Mouse (Mus musculus): ENCODE measurements around the gene Polr2f. TPM values are rescaled to one million over a fixed set of nuclear protein-coding genes. Genes with fewer than 3 reads are reported as not detected.

Polr2f gene
- polyA plus RNA-seq, 1 experiment from 2014 or later, result 398 TPM

GRCm38 (mm10) chr15:79124331-79124875 lies 16.4 kb upstream of the Polr2f start:
- Histone ChIP-seq H3K9me3 (ENCODE audit: control insufficient read depth, low read length) (no peaks in the 10 kb centered on the region), H3K9ac (ENCODE audit: low read length) (no peak overlapping the region), H3K27ac (ENCODE audit: low read depth) (no peak overlapping the region), H3K27me3 (replicated peaks; ENCODE audit: control insufficient read depth, insufficient read depth, low read length) (no peaks in the 10 kb centered on the region), H3K4me1 (replicated peaks; ENCODE audit: control insufficient read depth, insufficient read depth, low read length) (no peaks in the 10 kb centered on the region), H3K4me2 (ENCODE audit: low read length) (no peak overlapping the region), H3K36me3 (ENCODE audit: control insufficient read depth, insufficient read depth, low read length) (peaks cover 80% of the 10 kb centered on the region), H3K4me3 (ENCODE audit: low read depth, low read length) (no peak overlapping the region)
- 85% methylated on average over 10 of the region's 10 CpGs for WGBS
- DNase-seq (ENCODE audit: low spot score) (no peak), ATAC-seq (replicated peaks; ENCODE audit: low FRiP score, low TSS enrichment, low read depth) (no peak)

- WGBS, result 81% methylated on average over 13 of the region's 13 CpGs
- Histone ChIP-seq H3K9me3 (ENCODE audit: control insufficient read depth, low read length) (no peaks in the 10 kb centered on the region), H3K27me3 (replicated peaks; ENCODE audit: control insufficient read depth, insufficient read depth, low read length) (no peaks in the 10 kb centered on the region), H3K4me3 (ENCODE audit: low read depth, low read length) (no peak overlapping the region), H3K9ac (ENCODE audit: low read length) (no peak overlapping the region), H3K4me1 (replicated peaks; ENCODE audit: control insufficient read depth, insufficient read depth, low read length) (no peaks in the 10 kb centered on the region), H3K36me3 (ENCODE audit: control insufficient read depth, insufficient read depth, low read length) (peaks cover 80% of the 10 kb centered on the region), H3K4me2 (ENCODE audit: low read length) (no peak overlapping the region), H3K27ac (ENCODE audit: low read depth) (no peak overlapping the region)
- ATAC-seq (replicated peaks; ENCODE audit: low FRiP score, low TSS enrichment, low read depth) (no peak), DNase-seq (ENCODE audit: low spot score) (no peak)
These were observed 14.4 kb upstream of the Polr2f start for GRCm38 (mm10) chr15:79126217-79126932.

GRCm38 (mm10) chr15:79127101-79127500 lies 13.7 kb upstream of the Polr2f start:
- no peak for DNase-seq (ENCODE audit: low spot score)
- no peak overlapping the region for H3K27ac ChIP-seq (ENCODE audit: low read depth)
- 92% methylated on average over 12 of the region's 12 CpGs for WGBS
- H3K4me3 ChIP-seq (ENCODE audit: low read depth, low read length), result no peak overlapping the region
- H3K4me1 ChIP-seq (replicated peaks; ENCODE audit: control insufficient read depth, insufficient read depth, low read length), result no peaks in the 10 kb centered on the region
- no peak for ATAC-seq (replicated peaks; ENCODE audit: low FRiP score, low TSS enrichment, low read depth)
- H3K27me3 ChIP-seq (replicated peaks; ENCODE audit: control insufficient read depth, insufficient read depth, low read length), result no peaks in the 10 kb centered on the region
- no peaks in the 10 kb centered on the region for H3K9me3 ChIP-seq (ENCODE audit: control insufficient read depth, low read length)
- H3K36me3 ChIP-seq (ENCODE audit: control insufficient read depth, insufficient read depth, low read length), result peaks cover 80% of the 10 kb centered on the region
- no peak overlapping the region for H3K9ac ChIP-seq (ENCODE audit: low read length)
- H3K4me2 ChIP-seq (ENCODE audit: low read length), result no peak overlapping the region

GRCm38 (mm10) chr15:79128208-79128607 lies 12.6 kb upstream of the Polr2f start:
- Histone ChIP-seq H3K27me3 (replicated peaks; ENCODE audit: control insufficient read depth, insufficient read depth, low read length) (no peaks in the 10 kb centered on the region), H3K27ac (ENCODE audit: low read depth) (no peak overlapping the region), H3K4me3 (ENCODE audit: low read depth, low read length) (no peak overlapping the region), H3K4me1 (replicated peaks; ENCODE audit: control insufficient read depth, insufficient read depth, low read length) (no peaks in the 10 kb centered on the region), H3K9ac (ENCODE audit: low read length) (no peak overlapping the region), H3K9me3 (ENCODE audit: control insufficient read depth, low read length) (no peaks in the 10 kb centered on the region), H3K4me2 (ENCODE audit: low read length) (no peak overlapping the region), H3K36me3 (ENCODE audit: control insufficient read depth, insufficient read depth, low read length) (peaks cover 80% of the 10 kb centered on the region)
- DNase-seq (ENCODE audit: low spot score), result no peak
- 88% methylated on average over 5 of the region's 5 CpGs for WGBS
- ATAC-seq (replicated peaks; ENCODE audit: low FRiP score, low TSS enrichment, low read depth), result no peak

GRCm38 (mm10) chr15:79129311-79129710 lies 11.5 kb upstream of the Polr2f start:
- no peak overlapping the region for H3K4me2 ChIP-seq (ENCODE audit: low read length)
- no peaks in the 10 kb centered on the region for H3K4me1 ChIP-seq (replicated peaks; ENCODE audit: control insufficient read depth, insufficient read depth, low read length)
- no peak overlapping the region for H3K4me3 ChIP-seq (ENCODE audit: low read depth, low read length)
- no peaks in the 10 kb centered on the region for H3K27me3 ChIP-seq (replicated peaks; ENCODE audit: control insufficient read depth, insufficient read depth, low read length)
- no peaks in the 10 kb centered on the region for H3K9me3 ChIP-seq (ENCODE audit: control insufficient read depth, low read length)
- ATAC-seq (replicated peaks; ENCODE audit: low FRiP score, low TSS enrichment, low read depth), result no peak
- peaks cover 84% of the 10 kb centered on the region for H3K36me3 ChIP-seq (ENCODE audit: control insufficient read depth, insufficient read depth, low read length)
- DNase-seq (ENCODE audit: low spot score), result no peak
- WGBS, result 73% methylated on average over 7 of the region's 7 CpGs
- H3K27ac ChIP-seq (ENCODE audit: low read depth), result no peak overlapping the region
- H3K9ac ChIP-seq (ENCODE audit: low read length), result no peak overlapping the region

GRCm38 (mm10) chr15:79130782-79131181 lies 10.0 kb upstream of the Polr2f start:
- H3K36me3 ChIP-seq (ENCODE audit: control insufficient read depth, insufficient read depth, low read length), result peaks cover 69% of the 10 kb centered on the region

GRCm38 (mm10) chr15:79131442-79131841 lies 9.4 kb upstream of the Polr2f start:
- 68% methylated on average over 7 of the region's 7 CpGs for WGBS
- DNase-seq (ENCODE audit: low spot score) (no peak), ATAC-seq (replicated peaks; ENCODE audit: low FRiP score, low TSS enrichment, low read depth) (no peak)
- H3K9ac ChIP-seq (ENCODE audit: low read length), result no peak overlapping the region
- H3K4me3 ChIP-seq (ENCODE audit: low read depth, low read length), result no peak overlapping the region
- no peak overlapping the region for H3K27ac ChIP-seq (ENCODE audit: low read depth)
- no peaks in the 10 kb centered on the region for H3K4me1 ChIP-seq (replicated peaks; ENCODE audit: control insufficient read depth, insufficient read depth, low read length)
- H3K4me2 ChIP-seq (ENCODE audit: low read length), result no peak overlapping the region
- H3K36me3 ChIP-seq (ENCODE audit: control insufficient read depth, insufficient read depth, low read length), result peaks cover 63% of the 10 kb centered on the region
- no peaks in the 10 kb centered on the region for H3K9me3 ChIP-seq (ENCODE audit: control insufficient read depth, low read length)
- no peaks in the 10 kb centered on the region for H3K27me3 ChIP-seq (replicated peaks; ENCODE audit: control insufficient read depth, insufficient read depth, low read length)

More at GRCm38 (mm10) chr15:79130782-79131181, 10.0 kb upstream of the Polr2f start:
- Histone ChIP-seq H3K27ac (ENCODE audit: low read depth) (no peak overlapping the region), H3K4me1 (replicated peaks; ENCODE audit: control insufficient read depth, insufficient read depth, low read length) (no peaks in the 10 kb centered on the region), H3K4me3 (ENCODE audit: low read depth, low read length) (no peak overlapping the region), H3K4me2 (ENCODE audit: low read length) (no peak overlapping the region), H3K9ac (ENCODE audit: low read length) (no peak overlapping the region), H3K9me3 (ENCODE audit: control insufficient read depth, low read length) (no peaks in the 10 kb centered on the region), H3K27me3 (replicated peaks; ENCODE audit: control insufficient read depth, insufficient read depth, low read length) (no peaks in the 10 kb centered on the region)
- no peak for DNase-seq (ENCODE audit: low spot score)
- 82% methylated on average over 10 of the region's 10 CpGs for WGBS
- ATAC-seq (replicated peaks; ENCODE audit: low FRiP score, low TSS enrichment, low read depth), result no peak

GRCm38 (mm10) chr15:79133191-79133661 lies 7.6 kb upstream of the Polr2f start:
- Histone ChIP-seq H3K36me3 (ENCODE audit: control insufficient read depth, insufficient read depth, low read length) (peaks cover 48% of the 10 kb centered on the region), H3K9me3 (ENCODE audit: control insufficient read depth, low read length) (no peaks in the 10 kb centered on the region), H3K4me3 (ENCODE audit: low read depth, low read length) (no peak overlapping the region), H3K9ac (ENCODE audit: low read length) (no peak overlapping the region), H3K4me1 (replicated peaks; ENCODE audit: control insufficient read depth, insufficient read depth, low read length) (no peaks in the 10 kb centered on the region), H3K4me2 (ENCODE audit: low read length) (no peak overlapping the region), H3K27me3 (replicated peaks; ENCODE audit: control insufficient read depth, insufficient read depth, low read length) (no peaks in the 10 kb centered on the region), H3K27ac (ENCODE audit: low read depth) (no peak overlapping the region)
- DNase-seq (ENCODE audit: low spot score) (no peak), ATAC-seq (replicated peaks; ENCODE audit: low FRiP score, low TSS enrichment, low read depth) (no peak)
- 82% methylated on average over 6 of the region's 6 CpGs for WGBS

Data from intestine, embryonic 14.5 days (tissue).